25 mouse cellular contexts compared by ENCODE assay signal in the genomic region with DNA sequence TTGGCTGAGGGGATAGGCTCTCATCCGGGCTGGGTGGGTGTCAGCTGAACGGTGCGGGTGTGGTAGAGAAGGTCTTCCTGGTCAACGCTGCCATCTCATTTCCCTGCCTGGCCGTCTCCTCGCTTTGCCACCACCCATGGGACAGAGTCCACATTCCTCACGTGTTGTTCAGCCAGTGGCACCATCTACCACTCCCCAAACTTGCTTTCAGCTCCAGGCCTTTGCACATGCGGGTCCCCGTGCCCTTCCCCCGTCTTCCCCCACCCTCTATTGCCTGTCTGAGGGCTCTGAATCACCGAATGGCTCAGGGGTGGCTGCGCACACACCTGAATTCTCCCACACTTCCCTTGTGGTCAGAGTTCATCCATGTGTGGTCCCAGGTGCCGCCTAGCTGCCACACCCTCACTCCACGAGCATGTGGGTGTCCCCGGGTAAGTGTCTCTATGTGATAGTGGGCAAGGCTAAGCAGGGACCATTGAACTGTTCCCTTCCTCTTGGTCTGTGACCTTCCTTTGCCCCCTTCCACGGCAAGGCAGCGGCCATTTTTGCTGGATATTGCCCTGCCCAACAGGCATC. TPM values are rescaled to one million over a fixed set of nuclear protein-coding genes. Genes with fewer than 3 reads are reported as not detected.
DNase-seq lines count a peak whose midpoint lies in the region; ATAC-seq and TF ChIP-seq lines count a peak whose summit lies in the region.
"Had no signal": no experiment of that assay in that cellular context is flagged by ENCODE, and none has a peak within 500 bp of the region (broad histone marks: within the 10 kb centered on the region; RNA-seq: fewer than 3 reads in every experiment).

No protein-coding gene starts in this region.

- no peaks in the 10 kb centered on the region for H3K9me3 ChIP-seq in E14TG2a.4 (ENCODE audit: low read length)
- H3K9me3 ChIP-seq in intestine, embryonic 16.5 days (ENCODE audit: control insufficient read depth, low read length), result no peaks in the 10 kb centered on the region
- H3K9me3 ChIP-seq in stomach, embryonic 14.5 days (ENCODE audit: control insufficient read depth, low read depth, low read length), result no peaks in the 10 kb centered on the region
- H3K9me3 ChIP-seq: embryonic facial prominence, embryonic 15.5 days; hindbrain, embryonic 12.5 days had no signal

- intact Hi-C loops in heart, postnatal 36 days (cut with DNase I), result no loop called here
- intact Hi-C loops in left cerebral cortex, postnatal 4 days (cut with DNase I), result no loop called here
- intact Hi-C loops in heart, adult 2 months (cut with DNase I), result loop anchor here (5.0 kb wide), 1 partner anchor 49 kb away; no protein-coding TSS in a partner anchor

- H3K4me2 ChIP-seq in intestine, embryonic 16.5 days (ENCODE audit: low read depth, low read length), result peak overlapping the region; percentile 41
- H3K4me2 ChIP-seq in stomach, embryonic 14.5 days (replicated peaks; ENCODE audit: low read depth, low read length), result no peak overlapping the region
- H3K4me2 ChIP-seq: hindbrain, embryonic 12.5 days had no signal

- no peaks in the 10 kb centered on the region for H3K36me3 ChIP-seq in E14TG2a.4 (ENCODE audit: insufficient read depth, low read length)
- no peaks in the 10 kb centered on the region for H3K36me3 ChIP-seq in intestine, embryonic 16.5 days (ENCODE audit: control insufficient read depth, insufficient read depth, low read length)
- no peaks in the 10 kb centered on the region for H3K36me3 ChIP-seq in stomach, embryonic 14.5 days (ENCODE audit: control insufficient read depth, insufficient read depth, low read length)
- no peaks in the 10 kb centered on the region for H3K36me3 ChIP-seq in heart, adult 2 months (ENCODE audit: control insufficient read depth, insufficient read depth, low read length)
- H3K36me3 ChIP-seq: embryonic facial prominence, embryonic 15.5 days; heart, embryonic 10.5 days; hindbrain, embryonic 12.5 days; limb, embryonic 13.5 days; midbrain, embryonic 12.5 days had no signal

- no peak for TF ChIP-seq POLR2A in heart, adult 2 months (IDR thresholded peaks at IDR 0.05; ENCODE audit: insufficient read depth, low read depth, low read length)

- WGBS in intestine, embryonic 16.5 days, result 58% methylated on average over 17 of the region's 17 CpGs
- 75% methylated on average over 17 of the region's 17 CpGs for WGBS in stomach, embryonic 14.5 days
- WGBS in heart, adult 2 months, result 83% methylated on average over 17 of the region's 17 CpGs

- H3K79me2 ChIP-seq in heart, adult 2 months (replicated peaks; ENCODE audit: control insufficient read depth, insufficient read depth, low read length), result no peaks in the 10 kb centered on the region

- H3K9ac ChIP-seq in intestine, embryonic 16.5 days (ENCODE audit: low read depth, low read length), result peak overlapping the region; percentile 52
- H3K9ac ChIP-seq in stomach, embryonic 14.5 days (replicated peaks; ENCODE audit: low read depth, low read length), result no peak overlapping the region
- no peak overlapping the region for H3K9ac ChIP-seq in heart, adult 2 months (ENCODE audit: low read depth, low read length)
- H3K9ac ChIP-seq: embryonic facial prominence, embryonic 15.5 days; hindbrain, embryonic 12.5 days; limb, embryonic 13.5 days; liver, embryonic 14.5 days; midbrain, embryonic 12.5 days had no signal

- H3K4me1 ChIP-seq in E14TG2a.4 (replicated peaks; ENCODE audit: low read depth, low read length), result peaks cover 34% of the 10 kb centered on the region
- H3K4me1 ChIP-seq in intestine, embryonic 16.5 days (ENCODE audit: control insufficient read depth, insufficient read depth, low read length), result peaks cover 16% of the 10 kb centered on the region
- H3K4me1 ChIP-seq in stomach, embryonic 14.5 days (ENCODE audit: control insufficient read depth, insufficient read depth, low read length), result peaks cover 8% of the 10 kb centered on the region
- H3K4me1 ChIP-seq in heart, adult 2 months (ENCODE audit: control insufficient read depth, insufficient read depth, low read length), result peaks cover 7% of the 10 kb centered on the region
- H3K4me1 ChIP-seq: hindbrain, embryonic 12.5 days; midbrain, embryonic 12.5 days had no signal

- peak overlapping the region; percentile 79 for H3K27ac ChIP-seq in intestine, embryonic 16.5 days (ENCODE audit: low read length)
- no peak overlapping the region for H3K27ac ChIP-seq in stomach, embryonic 14.5 days (ENCODE audit: low read length)
- H3K27ac ChIP-seq in heart, adult 2 months, result no peak overlapping the region
- H3K27ac ChIP-seq: embryonic facial prominence, embryonic 15.5 days; heart, embryonic 10.5 days; hindbrain, embryonic 12.5 days; limb, embryonic 13.5 days; liver, embryonic 14.5 days; midbrain, embryonic 12.5 days had no signal

- H3K27me3 ChIP-seq in E14TG2a.4 (ENCODE audit: insufficient read depth, low read length), result no peaks in the 10 kb centered on the region
- H3K27me3 ChIP-seq in intestine, embryonic 16.5 days (replicated peaks; ENCODE audit: control insufficient read depth, insufficient read depth, low read length), result no peaks in the 10 kb centered on the region
- H3K27me3 ChIP-seq in stomach, embryonic 14.5 days (ENCODE audit: control insufficient read depth, insufficient read depth, low read length), result no peaks in the 10 kb centered on the region
- no peaks in the 10 kb centered on the region for H3K27me3 ChIP-seq in heart, adult 2 months (ENCODE audit: control insufficient read depth, insufficient read depth, low read length)
- H3K27me3 ChIP-seq: embryonic facial prominence, embryonic 15.5 days; hindbrain, embryonic 12.5 days; midbrain, embryonic 12.5 days had no signal

- H3K4me3 ChIP-seq in E14TG2a.4 (replicated peaks; ENCODE audit: low read length), result peak overlapping the region; percentile 71
- H3K4me3 ChIP-seq in intestine, embryonic 16.5 days (ENCODE audit: low read length), result peak overlapping the region; percentile 30
- no peak overlapping the region for H3K4me3 ChIP-seq in stomach, embryonic 14.5 days (ENCODE audit: low read depth, low read length)
- no peak overlapping the region for H3K4me3 ChIP-seq in heart, adult 2 months
- H3K4me3 ChIP-seq: embryonic facial prominence, embryonic 15.5 days; hindbrain, embryonic 12.5 days; limb, embryonic 13.5 days; midbrain, embryonic 12.5 days had no signal

- no peak for TF ChIP-seq EP300 in heart, adult 2 months (IDR thresholded peaks at IDR 0.05; ENCODE audit: insufficient read depth, low read depth, low read length)

- ATAC-seq in intestine, embryonic 16.5 days, result peak; percentile 74
- peak; percentile 28 for ATAC-seq in stomach, embryonic 14.5 days (ENCODE audit: insufficient number of reproducible peaks, insufficient read depth, low FRiP score, low read depth)
- ATAC-seq: forebrain, embryonic 16.5 days; inflammation-experienced regulatory T-cells, adult 6 months had no signal

- TF ChIP-seq CTCF in E14TG2a.4 (conservative IDR thresholded peaks at IDR 0.05; ENCODE audit: low read length), result no peak
- TF ChIP-seq CTCF in heart, adult 2 months (IDR thresholded peaks at IDR 0.05), result no peak

- peak; percentile 80 for DNase-seq in heart, adult 11 months
- no peak for DNase-seq in heart, postnatal 36 days
- DNase-seq in left cerebral cortex, postnatal 4 days, result no peak
- no peak for DNase-seq in testis, postnatal 10 days (ENCODE audit: low spot score)
- no peak for DNase-seq in heart, adult 2 months
- DNase-seq: adrenal gland, postnatal 36 days; cerebellum, adult 2 months; cerebellum, postnatal 36 days; gastrocnemius, postnatal 36 days; lung, postnatal 10 days; retina, postnatal 1 day; right cerebral cortex, postnatal 4 days; thymus, adult 2 months had no signal

RNA-seq across cellular contexts. Expression of gene Asprv1, which starts 32.0 kb away (rescaled TPM):
- total RNA-seq in heart, postnatal 36 days (2021), result not detected
- polyA plus RNA-seq in intestine, embryonic 16.5 days (2015; fragmentation: Nextera tagmentation; extraction: Ambion mirVana), result 0.73 and 1.1 TPM in 2 replicates
- polyA plus RNA-seq in stomach, embryonic 14.5 days (2014; fragmentation: Nextera tagmentation; extraction: Ambion mirVana), result 3.1 and 5.4 TPM in 2 replicates
- total RNA-seq in left cerebral cortex, postnatal 4 days (2021), result 1 to 10 TPM; 1.1 to 1.7 TPM
- total RNA-seq in heart, adult 2 months (2021), result under 1 TPM in 1 of 2 experiments, not detected in 1; 0.31 TPM
- polyA plus RNA-seq in heart, adult 2 months (2012; rRNA removed), result 0.09 and 0.21 TPM in 2 replicates
- total RNA-seq: gastrocnemius, postnatal 36 days; monocyte, adult 5-6 weeks had no signal

Comparison
In these comparisons a context has a peak if more than half of its experiments do, and no peak if none do; other contexts are left out.
1. H3K4me3 ChIP-seq: peak in E14TG2a.4 (single experiment) and intestine, embryonic 16.5 days (single experiment); none in stomach, embryonic 14.5 days (single experiment) and heart, adult 2 months (single experiment).